Mouse (Mus musculus) embryonic facial prominence, embryonic 11.5 days (tissue): ENCODE measurements around the gene Tmem8b. TPM values are rescaled to one million over a fixed set of nuclear protein-coding genes. Genes with fewer than 3 reads are reported as not detected.

Experiments used
- ATAC-seq: fragments of 200-750 bp; cut with Nextera tagmentation; replicated peaks from 2 replicates; pipeline ENCODE4 v1.8.0; 2017; ENCODE audit warnings: low read depth; ENCODE audit not compliant: insufficient number of reproducible peaks, low FRiP score, low TSS enrichment
- DNase-seq: peaks from one replicate; pipeline ENCODE4 v3.0.0-alpha.2; 2015; ENCODE audit warnings: low spot score
- H3K27ac ChIP-seq: fragments of 300-500 bp; sonication (generic); replicated peaks from 2 replicates; pipeline ENCODE4 v1.5.1; 2014; ENCODE audit warnings: mild to moderate bottlenecking, low read depth, low read length, control low read depth
- H3K27me3 ChIP-seq: fragments of 300-500 bp; sonication (generic); 2 replicates; pipeline ENCODE4 v1.6.1; 2014; ENCODE audit warnings: mild to moderate bottlenecking, low read length, moderate library complexity, mixed read lengths; ENCODE audit not compliant: control insufficient read depth, insufficient read depth
- H3K36me3 ChIP-seq: fragments of 300-500 bp; sonication (generic); replicated peaks from 2 replicates; pipeline ENCODE4 v1.6.1; 2014; ENCODE audit warnings: low read depth, mild to moderate bottlenecking, low read length, moderate library complexity, mixed read lengths; ENCODE audit not compliant: control insufficient read depth, insufficient read depth
- H3K4me1 ChIP-seq: fragments of 300-500 bp; sonication (generic); 2 replicates; pipeline ENCODE4 v1.6.1; 2014; ENCODE audit warnings: low read length, mixed read lengths; ENCODE audit not compliant: control insufficient read depth, insufficient read depth
- H3K4me2 ChIP-seq: fragments of 300-500 bp; sonication (generic); 2 replicates; pipeline ENCODE4 v1.6.1; 2014; ENCODE audit warnings: low read depth, mild to moderate bottlenecking, control low read depth, low read length, moderate library complexity
- H3K4me3 ChIP-seq: fragments of 300-500 bp; sonication (generic); 2 replicates; pipeline ENCODE4 v1.5.1; 2014; ENCODE audit warnings: low read depth, low read length, control low read depth
- H3K9ac ChIP-seq: fragments of 300-500 bp; sonication (generic); replicated peaks from 2 replicates; pipeline ENCODE4 v1.6.1; 2014; ENCODE audit warnings: mild to moderate bottlenecking, control low read depth, low read length
- H3K9me3 ChIP-seq: fragments of 300-500 bp; sonication (generic); replicated peaks from 2 replicates; pipeline ENCODE4 v1.6.1; 2016; ENCODE audit warnings: mild to moderate bottlenecking, low read length, inconsistent platforms, mixed read lengths; ENCODE audit not compliant: control insufficient read depth
- WGBS: fragments of 180-500 bp; shearing (Covaris S2); extraction: QIAGEN DNeasy Blood & Tissue Kit; methylation state at CpG from one replicate; pipeline ENCODE4 v1.1.7; 2014; 5-methylcytosine and 5-hydroxymethylcytosine counted together
- polyA plus RNA-seq: library from polyadenylated mRNA; unstranded; fragments of >200 nt; fragmentation: Nextera tagmentation; extraction: Ambion mirVana; gene quantifications from 2 replicates; pipeline ENCODE4 v1.2.1, GENCODE M21; 2014

Gene Tmem8b
- polyA plus RNA-seq, 1 experiment from 2014 or later: 2.1 TPM

- Histone ChIP-seq H3K9me3 (no peaks in the 10 kb centered on the region), H3K27ac (no peak overlapping the region; the same call in 1 of the 2 replicates), H3K4me3 (peak overlapping the region; percentile 79), H3K4me2 (peak overlapping the region; percentile 82), H3K9ac (peak overlapping the region; percentile 89), H3K4me1 (no peaks in the 10 kb centered on the region), H3K27me3 (peaks cover 6% of the 10 kb centered on the region), H3K36me3 (no peaks in the 10 kb centered on the region)
- ATAC-seq (peak; percentile 74; the same call in 1 of the 2 replicates), DNase-seq (no peak)
- under 1% methylated on average over 11 of the region's 25 CpGs for WGBS
These were observed 640 bp downstream of the Tmem8b start for GRCm38 (mm10) chr4:43669428-43669794.

- WGBS: 10% methylated on average over 2 of the region's 2 CpGs
- DNase-seq (peak; percentile 96), ATAC-seq (no peak)
- Histone ChIP-seq H3K9ac (no peak overlapping the region), H3K4me3 (no peak overlapping the region), H3K4me2 (no peak overlapping the region), H3K27me3 (no peaks in the 10 kb centered on the region), H3K36me3 (no peaks in the 10 kb centered on the region), H3K9me3 (no peaks in the 10 kb centered on the region), H3K27ac (no peak overlapping the region), H3K4me1 (no peaks in the 10 kb centered on the region)
These were observed 3.3 kb downstream of the Tmem8b start for GRCm38 (mm10) chr4:43672070-43672469.

GRCm38 (mm10) chr4:43673703-43674102 is 4.9 kb downstream of the Tmem8b start:
- Histone ChIP-seq H3K9me3 (no peaks in the 10 kb centered on the region), H3K9ac (no peak overlapping the region), H3K4me3 (no peak overlapping the region), H3K27me3 (no peaks in the 10 kb centered on the region), H3K27ac (no peak overlapping the region), H3K4me2 (no peak overlapping the region), H3K36me3 (no peaks in the 10 kb centered on the region), H3K4me1 (no peaks in the 10 kb centered on the region)
- ATAC-seq (no peak), DNase-seq (no peak)
- 80% methylated on average over 8 of the region's 8 CpGs for WGBS

- no peak overlapping the region for H3K9ac ChIP-seq
- no peak overlapping the region for H3K27ac ChIP-seq
- ATAC-seq (no peak), DNase-seq (no peak)
- H3K4me2 ChIP-seq: no peak overlapping the region
- no peaks in the 10 kb centered on the region for H3K9me3 ChIP-seq
- H3K4me3 ChIP-seq: no peak overlapping the region
- WGBS: 74% methylated on average over 5 of the region's 5 CpGs
- no peaks in the 10 kb centered on the region for H3K36me3 ChIP-seq
- no peaks in the 10 kb centered on the region for H3K4me1 ChIP-seq
- no peaks in the 10 kb centered on the region for H3K27me3 ChIP-seq
These were observed 6.2 kb downstream of the Tmem8b start for GRCm38 (mm10) chr4:43674974-43675373.

GRCm38 (mm10) chr4:43675608-43676007 is 6.8 kb downstream of the Tmem8b start:
- no peaks in the 10 kb centered on the region for H3K36me3 ChIP-seq
- H3K4me2 ChIP-seq: no peak overlapping the region
- no peaks in the 10 kb centered on the region for H3K4me1 ChIP-seq
- H3K9me3 ChIP-seq: no peaks in the 10 kb centered on the region
- no peak for ATAC-seq
- H3K4me3 ChIP-seq: no peak overlapping the region
- no peak overlapping the region for H3K27ac ChIP-seq
- no peak for DNase-seq
- no peaks in the 10 kb centered on the region for H3K27me3 ChIP-seq
- H3K9ac ChIP-seq: no peak overlapping the region
- 78% methylated on average over 4 of the region's 4 CpGs for WGBS

GRCm38 (mm10) chr4:43678541-43678940 is 9.8 kb downstream of the Tmem8b start:
- Histone ChIP-seq H3K4me2 (no peak overlapping the region), H3K4me1 (no peaks in the 10 kb centered on the region), H3K27me3 (no peaks in the 10 kb centered on the region), H3K27ac (no peak overlapping the region), H3K36me3 (no peaks in the 10 kb centered on the region; the same call in 1 of the 2 replicates), H3K9ac (no peak overlapping the region), H3K9me3 (no peaks in the 10 kb centered on the region), H3K4me3 (no peak overlapping the region)
- DNase-seq: no peak
- no peak for ATAC-seq
- 92% methylated on average over 6 of the region's 6 CpGs for WGBS

- Histone ChIP-seq H3K27ac (no peak overlapping the region), H3K4me1 (no peaks in the 10 kb centered on the region), H3K36me3 (no peaks in the 10 kb centered on the region; the same call in 1 of the 2 replicates), H3K9ac (no peak overlapping the region), H3K27me3 (no peaks in the 10 kb centered on the region), H3K4me3 (no peak overlapping the region), H3K4me2 (no peak overlapping the region), H3K9me3 (no peaks in the 10 kb centered on the region)
- 88% methylated on average over 7 of the region's 7 CpGs for WGBS
- ATAC-seq (no peak), DNase-seq (no peak)
These were observed 10.8 kb downstream of the Tmem8b start for GRCm38 (mm10) chr4:43679416-43680043.

GRCm38 (mm10) chr4:43690021-43690420 is 21.2 kb downstream of the Tmem8b start:
- ATAC-seq (no peak), DNase-seq (no peak)
- WGBS: 95% methylated on average over 17 of the region's 17 CpGs
- Histone ChIP-seq H3K4me3 (no peak overlapping the region), H3K9ac (no peak overlapping the region), H3K9me3 (no peaks in the 10 kb centered on the region), H3K4me1 (no peaks in the 10 kb centered on the region), H3K27ac (no peak overlapping the region), H3K27me3 (no peaks in the 10 kb centered on the region), H3K36me3 (no peaks in the 10 kb centered on the region; the same call in 1 of the 2 replicates), H3K4me2 (no peak overlapping the region)
